Mouse (Mus musculus) MEL (cell line): ENCODE results near the gene Casc4. TPM values are rescaled to one million over a fixed set of nuclear protein-coding genes. Genes with fewer than 3 reads are reported as not detected.
A peak's percentile ranks its signal among the peaks of the same experiment; 100 is the strongest.

Experiments
- DNase-seq: peaks from one replicate; pipeline ENCODE4 v3.0.0; 2011; ENCODE audit warnings: low read depth, low spot score
- H3K27ac ChIP-seq: 2 replicates; pipeline ENCODE4 v1.5.1; 2012; ENCODE audit warnings: low read depth, mild to moderate bottlenecking, control low read depth, low read length, moderate library complexity; ENCODE audit not compliant: control insufficient read depth
- H3K27me3 ChIP-seq, 2 experiments: fragments of 150-350 bp in 1 of 2; sonication (generic) in 1 of 2; 2 replicates each; pipeline ENCODE4 v1.6.1; 2012; ENCODE audit warnings: low read length in 2 of 2, mild to moderate bottlenecking in 2 of 2, improper control_type of control experiment in 1 of 2, moderate library complexity in 1 of 2; ENCODE audit not compliant: insufficient read depth in 2 of 2, control insufficient read depth in 1 of 2
- H3K36me3 ChIP-seq, 2 experiments: 2 replicates each; pipeline ENCODE4 v1.6.1; 2012 to 2014; ENCODE audit warnings: low read length in 2 of 2, improper control_type of control experiment in 1 of 2, inconsistent platforms in 1 of 2, mild to moderate bottlenecking in 1 of 2; ENCODE audit not compliant: insufficient read depth in 2 of 2, control insufficient read depth in 1 of 2
- H3K4me1 ChIP-seq, 2 experiments: fragments of 150-350 bp in 1 of 2; sonication (generic) in 1 of 2; 2 replicates each; pipeline ENCODE4 v1.6.1; 2012; ENCODE audit warnings: low read length in 2 of 2, improper control_type of control experiment in 1 of 2, mild to moderate bottlenecking in 1 of 2; ENCODE audit not compliant: insufficient read depth in 2 of 2, control insufficient read depth in 1 of 2
- H3K4me3 ChIP-seq, 2 experiments: fragments of 150-350 bp in 1 of 2; sonication (generic) in 1 of 2; 2 replicates each; pipeline ENCODE4 v1.5.1; 2012; ENCODE audit warnings: low read depth in 2 of 2, low read length in 2 of 2, mild to moderate bottlenecking in 2 of 2, moderate library complexity in 2 of 2, control low read depth in 1 of 2, improper control_type of control experiment in 1 of 2; ENCODE audit not compliant: control insufficient read depth in 1 of 2, insufficient read depth in 1 of 2
- H3K79me2 ChIP-seq: 2 replicates; pipeline ENCODE4 v1.6.1; 2012; ENCODE audit warnings: mild to moderate bottlenecking, low read length, moderate library complexity; ENCODE audit not compliant: control insufficient read depth, poor library complexity, insufficient read depth
- H3K9ac ChIP-seq: 2 replicates; pipeline ENCODE4 v1.6.1; 2012; ENCODE audit warnings: low read depth, mild to moderate bottlenecking, control low read depth, low read length, moderate library complexity; ENCODE audit not compliant: control insufficient read depth, poor library complexity, severe bottlenecking
- H3K9me3 ChIP-seq: fragments of 150-350 bp; sonication (generic); replicated peaks from 2 replicates; pipeline ENCODE4 v1.6.1; 2012; ENCODE audit warnings: mild to moderate bottlenecking, low read length, improper control_type of control experiment, moderate library complexity; ENCODE audit not compliant: insufficient read depth
- CTCF ChIP-seq, 3 experiments: IDR thresholded peaks in 2 of 3; conservative IDR thresholded peaks in 1 of 3; 2 replicates each; pipeline ENCODE4 v1.5.1; 2011 to 2012; ENCODE audit warnings: low read length in 3 of 3, low read depth in 2 of 3, mild to moderate bottlenecking in 2 of 3, improper control_type of control experiment in 1 of 3, inconsistent platforms in 1 of 3, mixed read lengths in 1 of 3, moderate library complexity in 1 of 3; ENCODE audit not compliant: control insufficient read depth in 1 of 3, insufficient read depth in 1 of 3, poor library complexity in 1 of 3, severe bottlenecking in 1 of 3
- ELF1 ChIP-seq: IDR thresholded peaks from 2 replicates; pipeline ENCODE4 v1.6.1; 2014; ENCODE audit warnings: low read depth, mild to moderate bottlenecking, inconsistent platforms, low read length, improper control_type of control experiment, moderate library complexity
- JUND ChIP-seq: IDR thresholded peaks from 2 replicates; pipeline ENCODE4 v1.6.1; 2011; ENCODE audit warnings: low read depth, mild to moderate bottlenecking, improper control_type of control experiment, low read length
- KAT2A ChIP-seq: conservative IDR thresholded peaks from 2 replicates; pipeline ENCODE4 v1.6.1; 2012; ENCODE audit warnings: low read depth, low read length, improper control_type of control experiment, inconsistent platforms
- MAFK ChIP-seq: IDR thresholded peaks from 2 replicates; pipeline ENCODE4 v1.6.1; 2011; ENCODE audit warnings: low read depth, mild to moderate bottlenecking, low read length, improper control_type of control experiment, borderline replicate concordance
- MAX ChIP-seq: IDR thresholded peaks from 2 replicates; pipeline ENCODE4 v1.6.1; 2011; ENCODE audit warnings: low read length, improper control_type of control experiment
- MYB ChIP-seq: IDR thresholded peaks from 2 replicates; pipeline ENCODE4 v1.6.1; 2011; ENCODE audit warnings: mild to moderate bottlenecking, low read depth, low read length, improper control_type of control experiment
- NRF1 ChIP-seq: IDR thresholded peaks from 2 replicates; pipeline ENCODE4 v1.6.1; 2014; ENCODE audit warnings: low read depth, mild to moderate bottlenecking, inconsistent platforms, low read length, improper control_type of control experiment, moderate library complexity; ENCODE audit not compliant: poor library complexity, insufficient read depth, severe bottlenecking
- RAD21 ChIP-seq: IDR thresholded peaks from 2 replicates; pipeline ENCODE4 v1.6.1; 2011; ENCODE audit warnings: mild to moderate bottlenecking, low read depth, low read length, improper control_type of control experiment
- RCOR1 ChIP-seq: IDR thresholded peaks from 2 replicates; pipeline ENCODE4 v1.6.1; 2012; ENCODE audit warnings: low read depth, mild to moderate bottlenecking, inconsistent platforms, low read length, improper control_type of control experiment
- SMC3 ChIP-seq: IDR thresholded peaks from 2 replicates; pipeline ENCODE4 v1.6.1; 2011; ENCODE audit warnings: low read depth, low read length, improper control_type of control experiment
- TAL1 ChIP-seq: IDR thresholded peaks from 2 replicates; pipeline ENCODE4 v1.6.1; 2012; ENCODE audit warnings: mild to moderate bottlenecking, inconsistent platforms, low read length, moderate library complexity, mixed read lengths
- UBTF ChIP-seq: IDR thresholded peaks from 2 replicates; pipeline ENCODE4 v1.6.1; 2012; ENCODE audit warnings: low read depth, mild to moderate bottlenecking, inconsistent platforms, low read length, improper control_type of control experiment, moderate library complexity, borderline replicate concordance; ENCODE audit not compliant: insufficient read depth
- USF2 ChIP-seq, 2 experiments: IDR thresholded peaks; 2 replicates each; pipeline ENCODE4 v1.6.1; 2011 to 2012; ENCODE audit warnings: improper control_type of control experiment in 2 of 2, low read length in 2 of 2, borderline replicate concordance in 1 of 2, inconsistent platforms in 1 of 2, low read depth in 1 of 2, mild to moderate bottlenecking in 1 of 2; ENCODE audit not compliant: insufficient read depth in 1 of 2
- ZC3H11A ChIP-seq: IDR thresholded peaks from 2 replicates; pipeline ENCODE4 v1.6.1; 2012; ENCODE audit warnings: low read depth, mild to moderate bottlenecking, inconsistent platforms, low read length, improper control_type of control experiment
- polyA plus RNA-seq, 2 experiments: library from polyadenylated mRNA; stranded (reverse) in 1 of 2; unstranded in 1 of 2; fragments of >175 nt in 1 of 2; fragments of >200 nt in 1 of 2; gene quantifications; 2 replicates each; pipeline versions ENCODE4 v1.2.1 to v1.2.4; 2012; ENCODE audit warnings: low replicate concordance in 2 of 2, low read depth in 1 of 2; ENCODE audit not compliant: insufficient read length in 2 of 2, insufficient read depth in 1 of 2, missing spikeins in 1 of 2
- total RNA-seq: library from RNA; depleted of rRNA; stranded (reverse); fragments of 300-350 nt; gene quantifications from 2 replicates; pipeline ENCODE4 v1.2.3, GENCODE M21; 2012

The Casc4 gene
- total and polyA plus RNA-seq, 3 experiments, result 26.0 to 124 (median 30.1) TPM

- H3K27ac ChIP-seq, result no peak overlapping the region
Measured at GRCm38 (mm10) chr2:121834926-121835325, 31.8 kb upstream of the Casc4 start.

GRCm38 (mm10) chr2:121841453-121841852 lies 25.3 kb upstream of the Casc4 start:
- Histone ChIP-seq H3K27ac (no peak overlapping the region), H3K4me1 (no peaks in the 10 kb centered on the region), H3K9ac (no peak overlapping the region), H3K4me3 (no peak overlapping the region), H3K79me2 (no peaks in the 10 kb centered on the region), H3K27me3 (peaks cover 0 to 5% of the 10 kb centered on the region in 2 experiments; a peak in 2 of 4 replicates), H3K9me3 (no peaks in the 10 kb centered on the region), H3K36me3 (peaks cover 0 to 4% of the 10 kb centered on the region in 2 experiments; a peak in 2 of 4 replicates)
- TF ChIP-seq CTCF (IDR thresholded peaks at IDR 0.05 in 2 of 3, conservative IDR thresholded peaks at IDR 0.05 in 1 of 3; ENCODE audit: control insufficient read depth in 1 of 3, insufficient read depth in 1 of 3, low read depth in 2 of 3, low read length in 3 of 3, poor library complexity in 1 of 3, severe bottlenecking in 1 of 3), result peak in 1 of 3 experiments; percentile 47; a peak in 2 of 6 replicates
- no peak for TF ChIP-seq MAX
- peak; percentile 21; the same call in 1 of the 2 replicates for TF ChIP-seq SMC3
- peak; percentile 59 for TF ChIP-seq RAD21
- no peak for TF ChIP-seq TAL1
- TF ChIP-seq USF2 (IDR thresholded peaks at IDR 0.05; ENCODE audit: borderline replicate concordance in 1 of 2, insufficient read depth in 1 of 2, low read depth in 1 of 2, low read length in 2 of 2), result no peak
- TF ChIP-seq UBTF, result no peak
- DNase-seq, result peak; percentile 33

More at GRCm38 (mm10) chr2:121834926-121835325, 31.8 kb upstream of the Casc4 start:
- 0 out of 4 replicates have a peak, but pooled peaks cover 0 to 2% of the 10 kb centered on the region in 2 experiments for H3K4me1 ChIP-seq
- no peak for DNase-seq
- H3K79me2 ChIP-seq, result no peaks in the 10 kb centered on the region
- no peak overlapping the region for H3K9ac ChIP-seq
- no peaks in the 10 kb centered on the region for H3K9me3 ChIP-seq
- TF ChIP-seq RCOR1 (no peak), ELF1 (no peak), ZC3H11A (no peak), KAT2A (no peak), MAFK (no peak), USF2 (IDR thresholded peaks at IDR 0.05; ENCODE audit: borderline replicate concordance in 1 of 2, insufficient read depth in 1 of 2, low read depth in 1 of 2, low read length in 2 of 2) (no peak), MYB (no peak), NRF1 (no peak), JUND (no peak)
- H3K27me3 ChIP-seq, result no peaks in the 10 kb centered on the region; a peak in 1 of 4 replicates
- no peaks in the 10 kb centered on the region for H3K36me3 ChIP-seq
- H3K4me3 ChIP-seq, result no peak overlapping the region
